Mouse (Mus musculus) frontal cortex, postnatal 36 days (tissue): Measurements from ENCODE around the gene Ndufv2.

Experiments used
- DNase-seq, 2 experiments: peaks; one replicate each; pipeline ENCODE4 v3.0.0; 2022; ENCODE audit warnings: low spot score in 2 of 2

The Ndufv2 gene

DNA sequence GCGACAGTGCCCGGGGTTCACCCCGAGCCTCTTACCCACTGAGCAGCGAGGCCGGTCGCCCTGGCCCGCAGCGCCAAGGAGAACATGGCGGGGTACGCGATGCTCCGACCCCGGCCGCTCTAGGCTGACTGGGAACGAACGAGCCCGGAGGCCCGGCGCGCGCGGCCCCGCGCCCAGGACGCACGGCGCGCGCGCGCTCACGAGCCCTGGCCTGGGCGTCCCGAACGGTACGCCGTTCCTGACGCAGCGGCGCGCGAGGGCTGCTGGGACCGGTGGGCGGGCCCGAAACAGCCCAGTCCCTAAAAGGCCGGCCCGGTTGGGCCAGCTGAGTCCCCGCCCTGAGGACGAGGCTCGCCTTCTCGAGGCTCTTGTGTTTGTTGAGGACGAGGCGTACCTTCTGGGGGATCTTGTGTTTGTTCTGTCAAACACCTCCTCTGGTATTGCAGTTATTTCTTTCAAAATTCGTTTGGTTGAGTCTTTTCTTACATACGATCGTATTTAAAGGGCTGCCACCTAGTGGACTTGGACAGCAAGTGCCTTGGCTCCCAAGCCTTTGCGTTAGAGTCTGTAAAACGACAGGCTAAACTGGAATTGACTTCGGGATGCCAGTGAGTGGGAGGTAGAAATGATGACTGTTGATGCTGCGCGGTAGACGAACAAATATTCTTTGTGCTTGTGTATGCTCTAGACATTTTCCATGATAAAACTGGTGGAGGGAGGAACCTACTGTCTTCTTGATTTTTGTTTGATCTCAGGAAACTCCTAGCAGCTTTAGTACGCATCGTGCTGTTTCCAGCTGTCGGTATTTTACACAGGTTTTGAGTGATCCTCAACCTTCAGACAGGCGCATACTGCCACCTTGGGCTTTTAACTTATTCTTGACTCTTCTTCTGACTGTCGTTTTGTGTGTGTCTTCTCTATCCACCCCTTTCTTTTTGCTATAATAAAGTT is at the start of gene Ndufv2:
TSS of gene Ndufv2 (minus strand) at position 180 of the 951 bp plus-strand sequence.
- DNase-seq = peak; percentile 91

- no peak for DNase-seq
Observed at GRCm38 (mm10) chr17:66131212-66131611, 29.9 kb upstream of the Ndufv2 start.

GRCm38 (mm10) chr17:66130371-66130770 is 29.0 kb upstream of the Ndufv2 start:
- no peak for DNase-seq

DNA sequence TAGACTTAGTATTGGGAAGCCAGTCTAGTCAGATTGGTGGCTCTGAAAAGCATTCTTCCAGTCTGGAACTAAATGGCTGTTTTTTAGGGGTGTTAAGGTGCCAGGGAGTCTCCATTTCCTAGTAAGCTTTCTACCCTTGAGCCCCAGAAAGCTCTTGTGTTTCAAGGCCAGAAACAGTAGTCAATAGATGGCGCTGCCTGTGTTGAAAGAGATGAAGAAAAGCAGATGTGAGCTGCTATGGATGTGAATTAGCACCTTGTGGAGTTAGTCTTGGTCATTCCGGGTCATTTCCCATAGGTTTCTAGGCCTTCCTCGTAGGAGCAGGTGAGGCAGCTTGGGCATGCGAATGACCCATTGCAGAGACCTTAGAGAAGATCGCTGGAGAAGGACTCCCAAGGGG is 23.9 kb upstream of the Ndufv2 start:
- no peak for DNase-seq

DNA sequence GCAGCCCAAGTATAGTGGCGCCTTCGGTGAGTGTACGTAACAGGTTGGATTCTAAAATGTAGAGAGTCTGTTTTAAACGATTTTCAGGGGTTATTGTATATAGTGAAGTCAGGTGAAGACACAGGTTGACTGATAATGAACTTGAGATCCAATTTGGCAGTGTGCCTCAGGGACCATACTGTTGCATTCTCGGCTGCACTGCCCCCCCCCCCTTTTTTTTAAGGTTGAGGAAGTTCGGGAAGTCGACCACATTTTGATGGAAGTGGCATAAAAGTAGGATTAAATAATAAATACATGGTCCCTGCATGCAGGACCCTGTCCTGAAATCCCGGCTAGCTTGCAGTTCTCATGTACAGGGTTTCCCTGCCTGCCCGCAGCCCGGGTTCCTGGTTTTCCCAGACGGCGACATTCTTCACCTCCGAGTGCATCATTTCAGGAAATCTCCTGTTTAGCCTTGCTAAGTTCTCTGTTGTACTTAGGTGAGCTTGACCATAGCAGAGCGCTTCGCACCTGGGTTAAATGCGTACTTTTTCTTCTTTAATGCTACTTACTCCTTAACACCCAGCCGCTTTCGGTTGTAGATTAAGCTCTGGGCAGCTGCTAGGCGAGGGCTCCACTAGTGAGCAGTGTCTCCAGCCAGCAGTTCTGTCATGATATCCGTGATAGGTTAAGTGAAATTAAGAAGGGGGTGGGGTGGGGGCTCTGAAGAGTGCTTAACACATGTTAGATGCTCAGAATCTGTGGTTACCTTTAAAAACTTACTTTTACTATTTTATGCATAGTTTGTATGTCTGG is 22.7 kb upstream of the Ndufv2 start:
- no peak for DNase-seq

- DNase-seq = peak; percentile 91 to 92
Observed at GRCm38 (mm10) chr17:66123066-66123815, 21.9 kb upstream of the Ndufv2 start, which contains the start of gene Ddx11. TSS of gene Ddx11 (plus strand) at chr17:66123520.

GRCm38 (mm10) chr17:66120701-66121100 is 19.3 kb upstream of the Ndufv2 start:
- DNase-seq = no peak

DNA sequence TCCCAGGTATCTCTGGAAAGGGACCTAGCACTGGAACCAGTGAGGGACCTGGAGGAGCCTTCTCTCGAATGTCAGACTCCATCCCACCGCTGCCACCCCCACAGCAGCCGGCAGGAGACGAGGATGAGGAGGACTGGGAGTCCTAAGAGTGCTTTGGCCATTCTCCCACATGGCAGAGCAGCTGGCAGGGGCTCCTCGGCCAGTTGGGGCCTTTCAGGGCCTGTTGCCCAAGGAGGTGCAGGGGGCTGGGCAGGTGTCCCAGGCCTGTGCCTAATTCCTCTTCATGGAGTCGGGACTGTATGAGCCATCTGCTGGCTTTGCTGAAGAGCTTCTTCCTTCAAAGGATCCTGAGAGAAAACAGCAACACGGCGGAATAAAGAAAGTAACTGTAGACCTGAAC is 17.6 kb upstream of the Ndufv2 start:
- DNase-seq = no peak

GRCm38 (mm10) chr17:66112166-66112565 is 10.8 kb upstream of the Ndufv2 start:
- no peak for DNase-seq

GRCm38 (mm10) chr17:66111402-66111959 is 10.1 kb upstream of the Ndufv2 start, which contains the start of gene Washc1:
TSS of gene Washc1 (plus strand) at chr17:66111545.
- DNase-seq = peak; percentile 80 to 88

DNA sequence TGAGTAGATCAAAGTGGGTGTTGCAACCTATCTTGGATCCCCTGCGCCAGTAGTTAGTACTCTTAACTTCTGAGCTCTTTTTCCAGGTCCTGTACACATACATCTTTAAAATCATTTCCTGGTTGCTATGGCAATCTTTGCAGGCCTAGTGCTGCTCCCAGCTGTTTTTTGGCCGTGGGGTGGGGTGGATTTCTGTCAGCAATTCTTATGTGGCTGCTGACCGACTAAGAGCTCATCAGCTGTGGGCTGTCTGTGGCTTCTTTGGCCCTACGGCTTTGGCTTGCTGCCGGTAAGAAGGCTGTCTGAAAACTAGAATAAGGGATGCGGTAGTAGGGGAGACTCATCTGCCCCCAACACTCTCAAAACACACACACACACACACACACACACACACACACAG is 9.4 kb upstream of the Ndufv2 start:
- DNase-seq = peak in 1 of 2 experiments; percentile 23

- DNase-seq = no peak
Observed at GRCm38 (mm10) chr17:66108198-66108597, 6.8 kb upstream of the Ndufv2 start.

GRCm38 (mm10) chr17:66107466-66107865 is 6.1 kb upstream of the Ndufv2 start:
- DNase-seq = no peak

GRCm38 (mm10) chr17:66106601-66107267 is 5.4 kb upstream of the Ndufv2 start:
- DNase-seq = peak; percentile 35 to 60

- DNase-seq = no peak
Observed at GRCm38 (mm10) chr17:66104076-66104475, 2.7 kb upstream of the Ndufv2 start.

DNA sequence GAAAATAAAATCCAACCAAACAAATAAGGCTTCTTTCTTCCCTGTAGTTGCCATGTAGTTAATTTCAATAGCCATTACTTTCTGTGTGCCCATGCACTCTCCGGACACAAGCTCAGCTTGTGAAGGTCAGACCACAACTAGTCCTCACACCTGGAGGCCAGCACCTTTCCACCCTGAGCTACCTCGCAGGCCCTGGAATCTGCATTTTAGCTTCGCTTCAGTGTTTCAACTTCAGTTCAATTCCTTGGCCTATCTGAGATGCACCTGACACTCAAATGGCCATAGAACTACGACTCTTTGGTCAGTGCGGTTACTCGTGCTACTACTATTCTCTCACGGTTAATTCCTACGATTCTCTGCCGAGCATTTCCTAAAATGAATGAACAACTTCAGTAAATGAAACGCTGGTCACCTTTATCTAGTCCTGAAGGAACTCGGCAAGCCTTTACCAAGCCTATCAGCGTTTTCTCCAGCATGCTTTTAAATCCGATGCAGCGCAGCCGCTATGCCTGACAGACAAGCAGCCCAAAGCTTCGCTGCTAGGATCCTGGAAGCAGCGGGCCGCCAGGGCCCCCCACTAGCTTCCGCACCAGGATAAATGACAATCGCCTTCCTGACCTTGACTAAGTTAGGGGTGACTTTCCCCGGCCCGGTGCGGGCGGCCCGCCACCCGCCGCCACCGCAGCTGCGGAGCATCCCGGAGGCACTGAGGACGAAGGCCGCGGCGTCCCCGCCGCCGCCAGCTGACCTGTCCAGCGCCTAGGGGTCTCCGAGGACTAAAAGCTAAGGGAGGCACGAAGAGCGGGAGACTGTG is 586 bp downstream of the Ndufv2 start:
- no peak for DNase-seq

- no peak for DNase-seq
Observed at GRCm38 (mm10) chr17:66092664-66093063, 8.7 kb downstream of the Ndufv2 start.

DNA sequence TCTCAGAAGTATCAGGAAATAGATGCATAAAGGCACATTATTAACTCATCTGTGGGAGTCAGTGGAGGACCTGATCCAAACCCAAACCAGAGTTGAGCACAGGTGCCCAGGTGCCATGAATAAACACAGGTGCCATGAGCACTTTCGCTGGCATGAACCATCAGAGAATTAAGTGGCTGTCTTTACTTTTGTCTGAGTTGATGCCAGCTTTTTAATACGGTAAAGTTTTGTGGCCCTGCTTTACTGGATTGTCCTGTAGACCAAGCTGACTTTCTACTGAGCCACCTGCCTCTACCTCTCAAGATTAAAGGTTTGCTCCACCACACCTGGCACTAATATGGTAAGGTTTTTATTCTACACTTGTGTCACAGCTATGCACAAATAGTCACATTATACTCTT is 9.3 kb downstream of the Ndufv2 start:
- DNase-seq = no peak

DNA sequence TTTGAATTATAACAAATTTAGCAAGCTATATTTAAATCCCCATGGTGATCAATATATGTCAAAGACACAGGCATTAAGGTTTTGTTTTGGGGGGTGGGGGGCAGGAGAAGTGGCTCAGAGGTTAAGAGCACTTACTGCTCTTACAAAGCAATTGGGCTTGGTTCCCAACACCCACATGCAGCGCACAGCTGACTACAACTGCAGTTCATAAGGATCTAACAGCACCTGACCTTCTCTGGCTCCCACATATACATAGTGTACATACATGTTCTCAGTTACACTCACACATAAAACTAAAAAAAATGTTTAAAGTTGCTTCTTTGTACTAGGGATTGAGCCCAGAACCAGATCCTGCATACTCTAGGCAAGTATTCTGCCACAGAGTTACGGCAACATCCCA is 10.0 kb downstream of the Ndufv2 start:
- DNase-seq = no peak

- DNase-seq = no peak
Observed at GRCm38 (mm10) chr17:66090251-66090650, 11.1 kb downstream of the Ndufv2 start.
